Mouse (Mus musculus): Measurements from ENCODE around the gene Ubap1. TPM values are rescaled to one million over a fixed set of nuclear protein-coding genes. Genes with fewer than 3 reads are reported as not detected.

Ubap1 gene
- polyA plus RNA-seq, 1 experiment: 40.4 TPM

DNA sequence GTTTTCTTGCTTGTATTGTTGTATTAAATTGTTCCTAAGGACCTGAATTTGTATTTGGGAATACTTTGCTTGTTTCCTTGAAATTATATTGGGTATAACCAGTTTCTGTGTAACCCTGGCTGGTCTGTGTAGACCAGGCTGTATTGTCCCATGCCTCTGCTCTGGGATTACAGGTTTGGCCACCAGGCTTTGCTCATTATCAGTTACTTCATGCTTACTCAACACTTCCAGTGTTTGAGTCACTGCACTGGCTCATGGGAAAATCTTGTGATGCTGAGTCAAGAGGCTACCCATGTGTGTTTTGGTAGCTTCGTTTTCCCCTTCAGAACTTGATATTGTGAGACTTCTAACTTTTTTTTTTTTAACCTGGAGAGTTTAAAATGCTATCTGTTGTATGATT lies 4.5 kb downstream of the Ubap1 start:
- Histone ChIP-seq H3K4me3 (ENCODE audit: insufficient read depth, low read depth, low read length) (no peak overlapping the region), H3K36me3 (ENCODE audit: control insufficient read depth, insufficient read depth, low read length) (no peaks in the 10 kb centered on the region), H3K27ac (ENCODE audit: insufficient read depth, low read depth, low read length) (no peak overlapping the region), H3K4me1 (ENCODE audit: control insufficient read depth, insufficient read depth, low read length) (0 out of 2 replicates have a peak, but pooled peaks cover 5% of the 10 kb centered on the region), H3K27me3 (replicated peaks; ENCODE audit: control insufficient read depth, insufficient read depth, low read length) (no peaks in the 10 kb centered on the region)
- no peak for TF ChIP-seq CTCF (conservative IDR thresholded peaks at IDR 0.05; ENCODE audit: insufficient read depth, insufficient read length, low read depth, low read length)
- no peak for TF ChIP-seq POLR2A (IDR thresholded peaks at IDR 0.05; ENCODE audit: low read depth, low read length)
- no peak for DNase-seq
- 77% methylated on average over 1 of the region's 1 CpGs for WGBS

DNA sequence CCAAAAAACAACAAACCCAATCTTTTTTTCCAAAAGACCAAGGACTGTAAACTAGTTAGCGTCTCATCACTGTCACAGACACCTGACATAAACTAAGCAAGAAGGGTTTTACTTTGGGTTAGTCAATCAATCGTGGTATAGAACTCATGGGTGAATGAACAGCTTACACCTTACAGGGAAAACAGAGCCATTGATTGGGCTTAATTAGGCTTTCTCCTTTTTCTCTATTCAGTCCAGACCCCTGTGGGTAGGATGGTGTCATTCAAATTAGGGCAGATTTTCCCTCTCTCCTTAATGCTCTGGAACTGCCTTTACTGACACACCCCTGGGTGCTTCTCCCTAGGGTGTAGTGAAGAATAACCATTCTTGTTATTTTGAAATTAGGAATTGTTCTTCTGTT lies 8.4 kb downstream of the Ubap1 start:
- DNase-seq: no peak
- 0 out of 2 replicates have a peak, but pooled peaks cover 2% of the 10 kb centered on the region for H3K4me1 ChIP-seq (ENCODE audit: control insufficient read depth, insufficient read depth, low read length)
- H3K27ac ChIP-seq (ENCODE audit: insufficient read depth, low read depth, low read length): no peak overlapping the region
- H3K27me3 ChIP-seq (replicated peaks; ENCODE audit: control insufficient read depth, insufficient read depth, low read length): no peaks in the 10 kb centered on the region
- no peak for TF ChIP-seq POLR2A (IDR thresholded peaks at IDR 0.05; ENCODE audit: low read depth, low read length)
- no peak for TF ChIP-seq CTCF (conservative IDR thresholded peaks at IDR 0.05; ENCODE audit: insufficient read depth, insufficient read length, low read depth, low read length)
- H3K36me3 ChIP-seq (ENCODE audit: control insufficient read depth, insufficient read depth, low read length): no peaks in the 10 kb centered on the region
- 71% methylated on average over 2 of the region's 2 CpGs for WGBS
- no peak overlapping the region for H3K4me3 ChIP-seq (ENCODE audit: insufficient read depth, low read depth, low read length)

DNA sequence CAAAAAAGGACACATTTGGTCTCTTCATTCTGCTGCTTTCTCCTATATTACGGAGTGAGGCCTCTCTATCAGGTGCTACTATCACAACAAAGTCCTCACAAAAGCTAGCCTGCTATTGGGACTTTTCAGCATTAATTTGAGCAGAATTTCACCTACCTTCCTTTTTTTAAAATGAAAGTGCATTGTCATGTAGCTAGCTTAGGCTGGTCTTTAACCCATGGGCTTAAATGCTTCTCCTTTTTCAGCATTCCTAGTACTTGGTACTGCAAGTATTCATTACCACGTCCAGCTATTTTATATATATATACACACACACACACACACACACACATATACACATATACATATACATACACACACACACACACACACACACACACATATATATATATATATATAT lies 9.9 kb downstream of the Ubap1 start:
- no peaks in the 10 kb centered on the region for H3K27me3 ChIP-seq (replicated peaks; ENCODE audit: control insufficient read depth, insufficient read depth, low read length)
- DNase-seq: no peak
- H3K36me3 ChIP-seq (ENCODE audit: control insufficient read depth, insufficient read depth, low read length): no peaks in the 10 kb centered on the region
- no peak overlapping the region for H3K27ac ChIP-seq (ENCODE audit: insufficient read depth, low read depth, low read length)
- TF ChIP-seq CTCF (conservative IDR thresholded peaks at IDR 0.05; ENCODE audit: insufficient read depth, insufficient read length, low read depth, low read length) (no peak), POLR2A (IDR thresholded peaks at IDR 0.05; ENCODE audit: low read depth, low read length) (no peak)
- H3K4me1 ChIP-seq (ENCODE audit: control insufficient read depth, insufficient read depth, low read length): no peaks in the 10 kb centered on the region
- H3K4me3 ChIP-seq (ENCODE audit: insufficient read depth, low read depth, low read length): no peak overlapping the region
- WGBS: 77% methylated on average over 2 of the region's 2 CpGs

DNA sequence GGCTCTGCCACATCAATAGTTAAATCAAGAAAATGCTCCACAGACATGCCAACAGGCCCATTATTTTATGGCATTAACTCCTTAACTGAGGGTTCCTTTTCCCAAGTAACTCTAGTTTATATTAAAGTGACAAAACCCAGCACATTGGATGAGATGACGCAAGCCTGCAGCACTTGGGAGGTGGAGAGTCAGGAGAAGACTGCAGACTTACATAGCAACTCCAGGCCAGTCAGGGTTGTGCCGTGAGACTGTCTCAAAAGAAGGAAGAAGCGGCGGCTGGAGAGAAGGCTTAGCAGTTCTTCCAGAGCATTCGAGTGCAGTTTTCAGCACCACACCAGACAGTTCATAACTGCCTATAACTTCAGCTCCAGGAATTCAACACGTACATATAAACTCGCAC lies 10.6 kb downstream of the Ubap1 start:
- TF ChIP-seq CTCF (conservative IDR thresholded peaks at IDR 0.05; ENCODE audit: insufficient read depth, insufficient read length, low read depth, low read length) (no peak), POLR2A (IDR thresholded peaks at IDR 0.05; ENCODE audit: low read depth, low read length) (no peak)
- Histone ChIP-seq H3K27ac (ENCODE audit: insufficient read depth, low read depth, low read length) (no peak overlapping the region), H3K36me3 (ENCODE audit: control insufficient read depth, insufficient read depth, low read length) (no peaks in the 10 kb centered on the region), H3K4me3 (ENCODE audit: insufficient read depth, low read depth, low read length) (no peak overlapping the region), H3K4me1 (ENCODE audit: control insufficient read depth, insufficient read depth, low read length) (no peaks in the 10 kb centered on the region), H3K27me3 (replicated peaks; ENCODE audit: control insufficient read depth, insufficient read depth, low read length) (no peaks in the 10 kb centered on the region)
- no peak for DNase-seq
- WGBS: 90% methylated on average over 7 of the region's 7 CpGs

DNA sequence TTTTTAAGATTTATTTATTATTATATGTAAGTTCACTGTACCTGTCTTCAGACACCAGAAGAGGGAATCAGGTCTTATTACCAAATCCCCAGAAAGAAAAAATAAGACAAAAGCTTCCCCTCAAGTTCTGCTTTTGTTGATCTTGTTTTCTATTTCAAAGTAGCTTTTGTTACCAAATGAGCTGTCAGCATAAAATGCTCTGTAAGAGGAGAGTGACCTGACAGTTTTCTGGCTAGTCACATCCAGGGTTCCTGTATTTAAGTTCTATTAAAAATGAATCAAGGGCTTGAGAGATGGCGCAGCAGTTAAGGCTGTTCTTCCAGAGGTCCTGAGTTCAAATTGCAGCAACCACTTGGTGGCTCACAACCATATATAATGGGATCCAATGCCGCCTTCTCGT lies 12.3 kb downstream of the Ubap1 start:
- H3K4me1 ChIP-seq (ENCODE audit: control insufficient read depth, insufficient read depth, low read length): peaks cover 3% of the 10 kb centered on the region; the same call in 1 of the 2 replicates
- H3K36me3 ChIP-seq (ENCODE audit: control insufficient read depth, insufficient read depth, low read length): no peaks in the 10 kb centered on the region
- no peaks in the 10 kb centered on the region for H3K27me3 ChIP-seq (replicated peaks; ENCODE audit: control insufficient read depth, insufficient read depth, low read length)
- WGBS: 95% methylated on average over 3 of the region's 3 CpGs
- TF ChIP-seq POLR2A (IDR thresholded peaks at IDR 0.05; ENCODE audit: low read depth, low read length) (no peak), CTCF (conservative IDR thresholded peaks at IDR 0.05; ENCODE audit: insufficient read depth, insufficient read length, low read depth, low read length) (no peak)
- DNase-seq: no peak
- H3K27ac ChIP-seq (ENCODE audit: insufficient read depth, low read depth, low read length): no peak overlapping the region
- H3K4me3 ChIP-seq (ENCODE audit: insufficient read depth, low read depth, low read length): no peak overlapping the region

DNA sequence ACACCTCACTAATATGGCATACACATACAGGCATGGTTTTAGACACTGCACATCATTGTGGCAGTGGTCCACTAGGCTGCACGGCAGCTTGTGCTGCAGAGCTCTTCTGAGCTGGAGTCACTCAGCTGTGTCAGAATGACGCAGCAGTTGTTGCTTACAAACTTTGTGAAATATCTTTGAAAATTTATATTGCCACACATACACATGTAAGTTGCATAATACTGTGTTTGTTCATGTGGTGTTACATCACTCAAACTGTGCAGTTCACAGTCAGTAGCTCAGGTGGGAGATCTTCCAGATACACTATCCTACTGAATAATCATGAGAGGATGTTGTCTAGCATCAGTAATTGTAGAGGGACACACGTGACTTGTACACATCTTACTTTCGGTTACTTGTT lies 19.4 kb downstream of the Ubap1 start:
- Histone ChIP-seq H3K27me3 (replicated peaks; ENCODE audit: control insufficient read depth, insufficient read depth, low read length) (no peaks in the 10 kb centered on the region), H3K36me3 (ENCODE audit: control insufficient read depth, insufficient read depth, low read length) (0 out of 2 replicates have a peak, but pooled peaks cover 2% of the 10 kb centered on the region), H3K4me3 (ENCODE audit: insufficient read depth, low read depth, low read length) (no peak overlapping the region), H3K27ac (ENCODE audit: insufficient read depth, low read depth, low read length) (no peak overlapping the region), H3K4me1 (ENCODE audit: control insufficient read depth, insufficient read depth, low read length) (peaks cover 3% of the 10 kb centered on the region; the same call in 1 of the 2 replicates)
- no peak for DNase-seq
- TF ChIP-seq CTCF (conservative IDR thresholded peaks at IDR 0.05; ENCODE audit: insufficient read depth, insufficient read length, low read depth, low read length): no peak
- no peak for TF ChIP-seq POLR2A (IDR thresholded peaks at IDR 0.05; ENCODE audit: low read depth, low read length)
- WGBS: 63% methylated on average over 4 of the region's 4 CpGs

DNA sequence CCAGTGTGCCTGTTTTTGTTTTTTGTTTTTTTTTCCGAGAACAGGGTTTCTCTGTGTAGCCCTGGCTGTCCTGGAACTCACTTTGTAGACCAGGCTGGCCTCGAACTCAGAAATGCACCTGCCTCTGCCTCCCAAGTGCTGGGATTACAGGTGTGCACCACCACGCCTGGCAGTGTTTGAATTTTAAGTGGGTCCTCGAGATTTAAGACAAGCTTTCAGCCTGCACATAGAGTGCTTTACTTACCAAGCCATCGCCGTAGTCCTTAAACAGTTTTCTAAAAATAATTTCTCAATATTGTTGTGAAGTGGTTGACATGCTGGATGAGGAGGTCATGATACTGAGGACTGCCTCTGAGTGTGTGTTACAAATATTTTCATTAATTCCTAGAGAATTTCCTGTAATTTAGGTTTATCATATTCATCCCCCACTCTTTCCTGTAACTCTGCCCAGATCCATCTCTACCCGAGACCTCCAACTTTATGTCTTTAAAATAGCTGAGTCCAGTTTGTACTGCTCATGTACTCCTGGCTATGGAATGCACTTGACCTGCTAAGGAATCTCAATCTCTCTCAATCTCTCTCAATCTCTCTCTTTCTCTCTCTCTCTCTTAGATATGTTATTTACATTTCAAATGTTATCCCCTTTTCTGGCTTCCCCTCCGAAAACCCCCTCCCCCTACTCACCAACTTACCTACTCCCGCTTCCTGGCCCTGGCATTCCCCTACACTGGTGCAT lies 21.1 kb downstream of the Ubap1 start:
- Histone ChIP-seq H3K36me3 (ENCODE audit: control insufficient read depth, insufficient read depth, low read length) (0 out of 2 replicates have a peak, but pooled peaks cover 2% of the 10 kb centered on the region), H3K4me1 (ENCODE audit: control insufficient read depth, insufficient read depth, low read length) (peaks cover 2% of the 10 kb centered on the region; the same call in 1 of the 2 replicates), H3K27me3 (replicated peaks; ENCODE audit: control insufficient read depth, insufficient read depth, low read length) (no peaks in the 10 kb centered on the region), H3K27ac (ENCODE audit: insufficient read depth, low read depth, low read length) (no peak overlapping the region), H3K4me3 (ENCODE audit: insufficient read depth, low read depth, low read length) (no peak overlapping the region)
- 87% methylated on average over 9 of the region's 9 CpGs for WGBS
- DNase-seq: no peak
- TF ChIP-seq CTCF (conservative IDR thresholded peaks at IDR 0.05; ENCODE audit: insufficient read depth, insufficient read length, low read depth, low read length) (no peak), POLR2A (IDR thresholded peaks at IDR 0.05; ENCODE audit: low read depth, low read length) (no peak)
